Mouse (Mus musculus): ENCODE results near the gene Bad. TPM values are rescaled to one million over a fixed set of nuclear protein-coding genes. Genes with fewer than 3 reads are reported as not detected.

Gene Bad
- total RNA-seq, 2 experiments from 2014 or later, result 46.2 to 47.1 TPM

- intact Hi-C loops (cut with DNase I), result no loop called here
Observed at GRCm38 (mm10) chr19:6997721-6998290, 56.1 kb downstream of the Bad start.

GRCm38 (mm10) chr19:6999360-7000063 is 57.9 kb downstream of the Bad start:
- DNase-seq, result no peak
- intact Hi-C loops (cut with DNase I), result no loop called here

More at GRCm38 (mm10) chr19:6997721-6998290, 56.1 kb downstream of the Bad start:
- DNase-seq, result no peak

Small RNAs within 50 kb of the gene (microRNA-seq; reads per million reads assigned to microRNA genes)
- gene Mir6990, result 8.7 reads per million, percentile 23 among the genes with 10 or more reads in this experiment

Other genes with a start within 250 kb of the Bad start
- gene Rps6ka4, start 101.2 kb upstream of the Bad start, total RNA-seq (2021), result 10 to 100 TPM; 22.5 to 23.5 TPM
- under 1 TPM; 0.82 to 0.91 TPM for gene Ccdc88b, start 83.7 kb upstream of the Bad start, total RNA-seq (2021)
- gene Trmt112, start 32.2 kb upstream of the Bad start, total RNA-seq (2021), result 10 to 100 TPM; 42.5 to 43.0 TPM
- gene Prdx5, start 31.8 kb upstream of the Bad start, total RNA-seq (2021), result 100 to 1,000 TPM; 203 to 204 TPM
- gene Esrra, start 20.0 kb upstream of the Bad start, total RNA-seq (2021), result 10 to 100 TPM; 30.4 to 32.7 TPM
- gene Catsperz, start 16.5 kb upstream of the Bad start, total RNA-seq (2021), result 10 to 100 TPM in 1 of 2 experiments, 1 to 10 TPM in 1; 6.2 to 11.1 TPM
- gene Kcnk4, start 7.3 kb upstream of the Bad start, total RNA-seq (2021), result 10 to 100 TPM; 13.8 to 15.5 TPM
- gene Gpr137, start 619 bp downstream of the Bad start, total RNA-seq (2021), result 10 to 100 TPM; 56.8 to 63.6 TPM
- 100 to 1,000 TPM; 335 to 369 TPM for gene Ppp1r14b, start 33.1 kb downstream of the Bad start, total RNA-seq (2021)
- gene Plcb3, start 34.6 kb downstream of the Bad start, total RNA-seq (2021), result 10 to 100 TPM; 13.7 to 15.1 TPM
- gene Fkbp2, start 38.6 kb downstream of the Bad start, total RNA-seq (2021), result 10 to 100 TPM; 43.7 to 44.4 TPM
- gene Vegfb, start 45.8 kb downstream of the Bad start, total RNA-seq (2021), result 10 to 100 TPM; 74.4 to 80.7 TPM
- 10 to 100 TPM; 14.0 to 17.7 TPM for gene Dnajc4, start 50.7 kb downstream of the Bad start, total RNA-seq (2021)
- 10 to 100 TPM in 1 of 2 experiments, 1 to 10 TPM in 1; 8.9 to 11.5 TPM for gene Nudt22, start 54.3 kb downstream of the Bad start, total RNA-seq (2021)
- 10 to 100 TPM; 17.6 to 21.4 TPM for gene Trpt1, start 54.3 kb downstream of the Bad start, total RNA-seq (2021)
- gene Fermt3, start 77.6 kb downstream of the Bad start, total RNA-seq (2021), result 1 to 10 TPM; 3.2 to 3.4 TPM
- 100 to 1,000 TPM; 127 to 130 TPM for gene Stip1, start 98.1 kb downstream of the Bad start, total RNA-seq (2021)
- 1 to 10 TPM; 5.5 to 6.3 TPM for gene Macrod1, start 114.9 kb downstream of the Bad start, total RNA-seq (2021)
- 10 to 100 TPM; 22.4 to 23.5 TPM for gene Flrt1, start 163.9 kb downstream of the Bad start, total RNA-seq (2021)

Measured in left cerebral cortex, postnatal 4 days (tissue).